Mouse (Mus musculus): ENCODE measurements around the gene Ttc28. TPM values are rescaled to one million over a fixed set of nuclear protein-coding genes. Genes with fewer than 3 reads are reported as not detected.

The Ttc28 gene
- total RNA-seq, 2 experiments from 2014 or later = 12.4 to 15.0 TPM

- DNase-seq = no peak
Observed at GRCm38 (mm10) chr5:111133754-111134153, 254.2 kb downstream of the Ttc28 start.

- no peak for DNase-seq
Observed at GRCm38 (mm10) chr5:111137283-111137682, 257.7 kb downstream of the Ttc28 start.

- DNase-seq = no peak
Observed at GRCm38 (mm10) chr5:111137742-111138141, 258.1 kb downstream of the Ttc28 start.

- DNase-seq = no peak
Observed at GRCm38 (mm10) chr5:111138239-111138833, 258.7 kb downstream of the Ttc28 start.

- DNase-seq = no peak
Observed at GRCm38 (mm10) chr5:111138927-111139565, 259.4 kb downstream of the Ttc28 start.

DNA sequence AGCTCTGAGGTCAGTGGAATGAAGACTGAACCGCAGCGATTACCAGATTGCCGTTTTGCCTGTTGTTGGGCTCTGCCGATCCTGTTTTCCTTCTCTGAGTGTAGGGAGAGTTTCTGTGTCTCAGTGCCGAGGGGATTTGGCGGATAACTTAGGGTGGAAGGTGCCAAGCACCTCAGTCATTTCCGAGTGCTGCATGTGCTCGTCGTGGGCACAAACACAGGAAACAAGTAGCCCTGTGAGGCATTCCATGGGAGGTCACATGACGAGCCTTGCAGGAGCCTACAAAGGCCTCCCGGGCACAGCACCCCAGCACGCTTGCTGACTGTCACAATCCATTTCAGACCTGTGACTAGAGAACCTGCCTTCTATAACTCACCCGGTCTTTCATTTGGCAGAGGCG, 260.0 kb downstream of the Ttc28 start:
- no peak for DNase-seq

GRCm38 (mm10) chr5:111141139-111141885, 261.7 kb downstream of the Ttc28 start:
- no peak for DNase-seq

DNA sequence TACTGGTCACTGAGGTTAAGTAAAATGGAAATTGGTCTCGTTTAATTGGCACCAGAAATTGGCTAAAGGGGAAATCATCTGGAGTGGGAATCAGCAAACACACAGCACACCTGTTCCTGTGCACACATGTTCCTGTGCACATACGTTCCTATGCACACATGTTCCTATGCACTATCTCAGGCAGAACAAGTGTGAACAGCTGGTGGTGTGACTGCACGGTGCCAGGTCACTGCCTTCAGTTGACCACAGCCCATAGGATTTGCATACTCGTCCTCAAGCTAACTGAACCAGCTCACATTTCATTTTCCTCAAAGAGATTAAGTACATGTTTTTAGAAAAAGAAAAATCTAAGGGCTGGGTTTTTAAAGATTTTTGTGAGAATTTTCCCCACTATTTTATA, 263.2 kb downstream of the Ttc28 start:
- DNase-seq = no peak

DNA sequence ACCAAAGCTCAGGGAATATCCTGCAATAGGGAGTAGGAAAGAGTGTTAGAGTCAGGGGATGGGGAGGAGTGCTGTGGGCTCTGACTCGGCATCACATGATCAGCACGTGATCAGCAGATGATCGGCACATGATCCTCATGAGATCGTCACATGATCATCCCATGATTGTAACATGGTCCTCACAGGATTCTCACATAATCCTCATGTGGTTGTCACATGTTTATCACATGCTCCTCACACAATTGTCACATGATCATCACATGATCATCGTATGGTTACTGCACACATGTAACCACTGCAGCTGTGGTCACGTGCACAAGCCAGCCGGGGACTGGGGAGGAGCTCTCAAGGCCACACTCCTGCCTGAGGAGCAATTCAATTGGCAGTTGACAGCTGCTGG, 264.8 kb downstream of the Ttc28 start:
- no peak for DNase-seq

GRCm38 (mm10) chr5:111150581-111150980, 271.0 kb downstream of the Ttc28 start:
- no peak for DNase-seq

- no peak for DNase-seq
Observed at GRCm38 (mm10) chr5:111151882-111152759, 272.5 kb downstream of the Ttc28 start.

- peak; percentile 69 for DNase-seq
Observed at GRCm38 (mm10) chr5:111154586-111154985, 275.0 kb downstream of the Ttc28 start.

GRCm38 (mm10) chr5:111155271-111155670, 275.7 kb downstream of the Ttc28 start:
- no peak for DNase-seq

DNA sequence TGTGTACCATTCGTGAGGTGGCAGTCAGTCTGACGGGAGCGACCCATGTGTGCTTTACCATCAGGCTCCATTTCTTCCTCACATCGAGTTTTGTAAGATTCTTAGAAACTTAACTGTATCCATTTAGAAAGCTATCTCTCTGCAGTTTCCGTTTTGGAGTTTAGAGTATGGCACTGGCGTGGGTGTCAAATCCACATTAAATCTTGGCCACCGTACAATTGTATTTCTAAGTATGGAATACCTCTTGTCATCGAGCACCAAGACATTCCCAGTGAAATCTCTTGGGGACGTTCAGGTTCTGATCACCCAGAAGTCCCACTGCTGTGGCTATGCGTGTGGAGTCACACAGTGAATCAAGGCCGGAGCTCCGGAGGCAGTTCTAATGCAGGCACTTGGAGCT, 276.3 kb downstream of the Ttc28 start:
- DNase-seq = no peak

GRCm38 (mm10) chr5:111158266-111158665, 278.7 kb downstream of the Ttc28 start:
- DNase-seq = no peak

GRCm38 (mm10) chr5:111159628-111160321, 280.2 kb downstream of the Ttc28 start:
- DNase-seq = no peak

DNA sequence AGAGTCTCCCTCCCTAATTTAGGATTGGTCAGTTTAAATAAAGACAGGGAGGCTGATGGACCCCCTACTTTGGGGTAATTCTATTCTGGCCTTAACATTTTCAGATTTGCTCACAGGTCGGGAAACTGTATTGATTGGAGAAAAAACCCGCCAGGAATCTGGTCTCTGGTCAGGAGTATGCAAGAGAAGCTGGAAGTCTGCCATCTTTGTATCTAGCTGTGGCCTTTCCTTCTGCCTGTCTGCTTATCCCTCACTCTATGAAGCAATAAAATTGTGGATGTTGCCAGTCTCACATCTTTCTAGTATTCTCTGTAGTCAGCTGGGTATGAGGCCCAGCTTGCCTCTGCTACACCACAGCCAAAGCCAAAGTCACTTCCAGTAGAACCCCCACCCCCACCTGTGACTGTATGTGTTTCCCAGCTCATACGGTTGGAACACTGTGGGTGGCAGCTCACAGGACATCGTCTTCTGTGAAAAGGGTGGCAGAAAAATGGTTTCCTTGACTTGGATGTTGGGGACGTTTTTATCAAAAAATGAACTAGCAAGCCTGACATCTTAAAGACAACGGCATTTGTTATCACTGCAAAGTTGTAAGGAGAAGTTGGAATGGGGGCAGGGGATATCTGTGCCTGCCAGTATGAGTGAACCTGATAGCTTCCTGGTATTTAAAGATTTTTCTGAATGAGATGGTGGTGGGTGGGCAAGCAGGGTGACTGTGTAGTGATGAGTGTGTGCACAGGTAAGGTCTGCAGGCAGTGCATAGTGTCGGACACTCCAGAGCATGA, 281.7 kb downstream of the Ttc28 start:
- no peak for DNase-seq

DNA sequence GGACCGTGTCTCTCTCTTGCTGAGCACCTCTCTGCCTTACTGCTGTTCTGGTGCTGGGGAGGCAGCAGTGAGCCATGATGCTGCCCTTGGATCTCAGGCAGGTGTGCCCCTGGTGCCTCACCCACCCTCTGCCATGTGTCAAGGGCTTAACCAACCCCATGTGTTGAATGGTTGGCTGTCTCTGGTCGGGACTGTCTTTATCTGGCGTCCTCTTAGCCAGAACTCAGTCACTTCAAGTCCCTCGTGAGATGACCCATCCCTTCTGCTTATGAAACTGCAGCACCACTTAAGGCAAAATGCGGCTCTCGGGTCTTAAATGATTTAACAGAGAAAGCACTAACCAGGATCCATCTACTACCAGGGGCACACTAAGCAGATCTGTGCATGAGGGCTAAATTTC, 283.3 kb downstream of the Ttc28 start:
- no peak for DNase-seq

- no peak for DNase-seq
Observed at GRCm38 (mm10) chr5:111163377-111163776, 283.8 kb downstream of the Ttc28 start.

- no peak for DNase-seq
Observed at GRCm38 (mm10) chr5:111164348-111164920, 284.8 kb downstream of the Ttc28 start.

- DNase-seq = no peak
Observed at GRCm38 (mm10) chr5:111170383-111170782, 290.8 kb downstream of the Ttc28 start.
